Mouse (Mus musculus): ENCODE data around the gene Dact3. TPM values are rescaled to one million over a fixed set of nuclear protein-coding genes. Genes with fewer than 3 reads are reported as not detected.

Dact3 gene
- total RNA-seq, 1 experiment from 2014 or later, result 0.12 TPM

DNA sequence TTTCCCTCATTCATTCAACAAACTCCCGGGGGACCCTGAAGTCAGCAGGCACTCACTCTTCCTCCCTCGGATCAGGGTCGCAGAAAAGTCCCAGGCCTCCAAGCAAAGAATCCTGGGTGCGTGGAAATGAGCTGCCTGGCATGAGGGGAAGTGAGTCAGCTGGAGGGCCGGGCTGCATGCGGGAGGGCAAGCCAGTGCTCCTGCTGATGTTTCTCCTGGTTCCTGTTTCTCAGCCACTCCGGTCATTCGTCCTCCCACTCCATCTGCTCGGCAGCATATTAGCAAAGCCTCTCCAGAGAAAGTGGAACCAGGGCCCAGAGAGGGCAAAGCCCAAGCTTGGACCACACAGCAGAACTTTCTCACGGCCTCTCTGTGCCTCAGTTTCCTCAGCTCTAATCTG lies 34.8 kb downstream of the Dact3 start:
- ATAC-seq (ENCODE audit: extremely low read depth, insufficient number of reproducible peaks, low FRiP score, poor library complexity, severe bottlenecking), result peak; percentile 51; the same call in 1 of the 2 replicates

DNA sequence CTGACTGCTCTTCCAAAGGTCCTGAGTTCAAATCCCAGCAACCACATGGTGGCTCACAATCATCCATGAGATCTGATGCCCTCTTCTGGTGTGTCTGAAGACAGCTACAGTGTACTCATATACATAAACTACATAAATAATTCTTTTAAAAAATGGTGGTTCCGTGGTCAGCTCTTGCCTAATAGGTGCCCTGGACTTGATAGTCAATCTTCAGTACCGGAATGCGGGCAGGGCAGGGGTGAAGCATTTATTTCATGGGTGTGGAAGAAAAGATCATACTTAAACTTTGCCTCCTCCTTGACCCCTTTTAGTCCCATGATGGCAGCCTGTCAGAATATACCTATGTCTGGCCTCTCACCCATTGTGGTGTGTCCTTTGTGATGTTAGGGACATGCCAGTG lies 36.8 kb downstream of the Dact3 start:
- no peak for ATAC-seq (ENCODE audit: extremely low read depth, insufficient number of reproducible peaks, low FRiP score, poor library complexity, severe bottlenecking)

DNA sequence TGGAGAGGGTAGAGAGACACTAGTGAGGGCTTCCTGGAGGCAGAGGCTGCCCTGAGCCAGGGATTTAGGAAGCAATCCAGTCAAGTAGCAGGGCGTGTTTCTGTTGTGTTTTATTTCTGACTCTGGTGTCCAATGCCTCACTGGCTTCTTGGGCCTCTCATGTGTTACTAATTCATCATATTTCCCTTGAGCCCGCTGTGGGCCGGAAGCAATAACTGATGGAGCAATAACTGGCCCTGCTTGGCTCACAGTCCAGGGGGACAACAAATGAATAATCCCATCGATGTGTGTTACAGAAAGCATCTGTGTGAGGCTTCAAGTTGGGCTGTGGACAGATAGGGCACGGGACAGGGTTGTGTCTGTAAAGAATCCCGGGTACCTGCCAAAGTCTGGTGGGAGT lies 37.2 kb downstream of the Dact3 start:
- no peak for ATAC-seq (ENCODE audit: extremely low read depth, insufficient number of reproducible peaks, low FRiP score, poor library complexity, severe bottlenecking)

DNA sequence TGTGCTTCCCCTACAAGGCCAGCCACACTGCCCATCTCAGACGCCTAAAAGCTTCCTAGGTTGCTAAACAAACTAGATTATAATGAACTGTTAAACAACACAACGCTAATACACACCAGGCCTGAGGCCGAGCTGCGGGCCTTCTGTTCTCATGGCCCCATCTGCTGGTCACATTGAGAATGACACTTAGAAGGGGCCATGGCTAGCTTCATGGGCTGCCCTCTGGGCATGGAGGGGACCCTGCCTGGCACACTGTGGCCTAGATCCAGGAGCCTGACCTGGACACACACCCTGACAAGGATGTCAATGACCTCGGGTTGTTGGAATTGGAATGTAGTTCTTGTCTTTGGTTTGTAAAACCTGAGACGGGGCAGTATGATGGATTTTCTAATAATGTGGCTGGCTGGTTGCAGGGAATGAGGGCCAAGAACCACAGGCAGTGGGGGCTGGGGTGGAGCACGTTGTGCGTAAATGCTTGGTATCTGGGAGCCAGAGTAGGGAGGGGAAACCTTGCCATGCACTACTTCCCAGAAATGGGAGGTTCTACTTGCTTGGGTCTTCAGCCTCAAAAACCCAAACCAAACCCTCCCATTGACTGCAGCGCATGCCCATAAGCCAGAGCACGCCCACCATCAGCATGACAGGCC lies 38.8 kb downstream of the Dact3 start:
- peak; percentile 76 for ATAC-seq (ENCODE audit: extremely low read depth, insufficient number of reproducible peaks, low FRiP score, poor library complexity, severe bottlenecking)

DNA sequence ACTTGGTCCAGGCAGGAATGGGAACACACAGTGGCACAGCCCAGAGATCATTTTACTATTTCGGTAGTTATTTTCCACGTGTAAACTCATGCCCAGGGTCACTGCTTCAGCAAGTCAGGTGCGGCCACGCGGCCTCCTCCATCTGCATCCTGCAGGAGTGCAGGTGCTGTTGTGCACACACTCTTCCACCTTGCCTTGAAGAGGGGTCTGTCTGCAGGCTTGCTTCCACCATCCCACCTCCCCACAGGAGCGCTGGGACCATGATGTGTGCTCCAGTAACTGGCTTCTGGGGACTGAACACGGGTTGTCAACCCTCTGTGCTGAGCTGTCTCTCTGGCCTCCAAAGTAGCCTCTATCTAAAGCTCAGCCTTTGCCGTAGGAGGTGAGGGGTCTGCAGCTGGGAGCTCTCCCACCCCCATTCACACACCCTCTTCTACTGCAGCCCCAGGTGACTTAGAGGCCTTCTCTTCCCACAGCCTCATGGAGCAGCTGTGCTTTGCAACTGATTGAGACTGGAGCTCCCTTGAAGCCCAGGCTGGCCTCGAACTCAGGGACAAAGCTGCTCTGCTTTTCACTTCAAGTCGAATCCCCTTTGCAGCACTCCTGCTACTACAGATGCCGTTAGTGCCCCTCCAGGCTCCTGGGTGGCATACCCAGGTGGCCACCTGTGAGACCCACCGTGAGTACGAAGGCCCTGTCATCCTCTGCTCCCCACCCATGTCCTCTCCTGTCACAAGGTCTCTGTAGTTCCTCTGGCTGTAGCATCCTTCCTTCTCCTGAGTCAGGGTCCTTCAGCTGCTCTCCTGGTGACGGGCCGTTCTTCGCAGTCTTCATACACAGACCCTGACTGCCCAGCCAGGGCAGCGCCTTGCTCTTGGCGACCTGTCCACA lies 39.6 kb downstream of the Dact3 start:
- no peak for ATAC-seq (ENCODE audit: extremely low read depth, insufficient number of reproducible peaks, low FRiP score, poor library complexity, severe bottlenecking)

DNA sequence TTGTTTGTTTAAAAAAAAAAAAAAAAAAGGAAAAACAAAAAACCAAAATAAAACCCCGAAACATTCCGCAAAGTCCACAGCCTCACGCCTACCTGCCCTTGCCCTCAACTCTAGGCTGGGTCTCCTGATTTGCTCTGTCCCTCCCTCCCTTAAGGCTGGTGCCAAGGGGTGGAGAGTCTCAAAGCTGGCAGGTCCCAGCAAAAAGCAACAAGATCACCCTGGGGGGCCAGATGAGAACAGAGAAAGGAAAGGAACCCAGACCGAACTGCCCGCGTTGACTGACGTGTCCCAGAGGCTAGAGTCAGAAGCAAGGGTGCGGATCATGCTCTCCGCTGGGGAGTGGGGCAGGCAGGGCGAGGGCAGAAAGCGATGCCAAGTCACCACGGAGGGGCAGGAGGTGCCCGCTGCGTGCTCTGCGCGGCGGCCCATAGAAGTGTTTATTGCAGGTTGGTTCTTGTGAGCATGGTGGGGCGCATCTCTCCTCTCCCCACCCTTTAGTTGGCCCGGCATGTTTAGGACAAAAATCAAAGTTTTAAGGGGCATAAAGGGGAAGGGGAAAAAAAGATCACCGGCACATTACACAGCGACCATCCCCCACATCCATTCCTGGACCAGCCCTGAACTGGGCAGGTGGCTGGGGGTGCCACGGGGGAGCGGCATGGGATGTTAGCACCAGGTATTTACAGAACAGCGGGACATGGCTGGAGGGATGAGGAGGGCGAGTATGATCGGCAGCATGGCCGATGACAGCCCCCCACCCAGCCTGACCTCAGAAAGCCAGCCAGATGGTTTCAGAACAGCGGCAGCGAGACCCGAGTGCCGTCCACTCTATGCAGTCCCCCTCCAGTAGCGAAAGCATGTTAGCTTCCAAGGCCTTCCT lies 40.6 kb downstream of the Dact3 start:
- no peak for ATAC-seq (ENCODE audit: extremely low read depth, insufficient number of reproducible peaks, low FRiP score, poor library complexity, severe bottlenecking)

DNA sequence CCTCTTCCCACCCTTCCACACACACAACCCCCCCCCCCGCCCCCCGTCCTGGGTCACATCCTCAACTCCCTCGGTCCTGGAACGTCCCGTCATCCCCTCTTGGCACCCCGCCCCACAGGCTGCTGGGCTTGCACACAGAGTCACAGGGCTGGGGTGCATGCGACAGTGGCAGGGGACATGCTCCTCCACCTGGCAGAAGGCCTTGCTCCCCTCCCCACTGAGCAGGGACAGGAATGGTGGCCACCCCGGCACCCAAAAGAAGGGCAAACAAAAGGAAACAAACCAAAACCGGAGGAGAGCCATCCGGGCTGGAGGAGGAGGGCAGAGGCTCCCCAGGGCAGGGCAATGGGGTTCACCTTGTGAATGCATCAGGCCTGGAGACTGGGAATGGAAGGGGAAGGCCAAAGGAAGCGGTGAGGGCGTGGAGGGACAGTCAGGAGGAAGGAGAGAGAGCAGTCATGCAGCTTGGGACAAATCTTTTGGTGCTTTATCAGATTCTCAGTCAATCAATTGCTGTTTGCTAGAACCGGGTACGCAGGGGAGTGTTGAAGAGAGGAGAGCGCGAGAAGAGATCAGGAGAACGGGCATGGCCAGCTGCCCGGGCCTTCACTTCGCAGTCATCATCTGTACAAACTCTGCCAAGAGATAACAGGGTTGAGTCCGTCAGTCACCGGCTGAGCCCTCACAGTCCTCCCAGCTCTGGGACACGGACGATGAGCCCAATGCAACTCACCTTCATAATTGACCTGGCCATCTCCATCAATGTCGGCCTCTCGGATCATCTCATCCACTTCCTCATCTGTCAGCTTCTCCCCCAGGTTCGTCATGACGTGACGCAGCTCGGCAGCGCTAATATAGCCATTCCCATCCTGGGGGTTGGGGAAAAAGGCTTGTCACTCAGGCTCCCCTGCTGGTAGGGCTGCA lies 41.5 kb downstream of the Dact3 start:
- no peak for ATAC-seq (ENCODE audit: extremely low read depth, insufficient number of reproducible peaks, low FRiP score, poor library complexity, severe bottlenecking)

DNA sequence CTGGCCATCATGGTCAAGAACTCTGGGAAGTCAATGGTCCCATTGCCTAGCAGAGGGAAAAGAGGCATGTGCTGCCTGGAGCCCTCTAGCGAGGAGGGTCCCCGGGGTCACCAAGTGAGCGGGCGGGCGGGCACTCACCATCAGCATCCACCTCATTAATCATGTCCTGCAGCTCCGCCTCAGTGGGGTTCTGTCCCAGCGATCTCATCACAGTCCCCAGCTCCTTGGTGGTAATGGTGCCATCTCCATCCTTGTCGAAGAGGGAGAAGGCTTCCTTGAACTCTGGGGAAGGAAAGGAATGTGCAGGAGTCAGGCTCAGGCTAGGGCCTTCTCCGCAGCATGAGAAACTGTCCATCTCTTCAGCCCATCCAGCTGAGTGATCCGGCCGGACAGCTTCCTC lies 42.3 kb downstream of the Dact3 start:
- no peak for ATAC-seq (ENCODE audit: extremely low read depth, insufficient number of reproducible peaks, low FRiP score, poor library complexity, severe bottlenecking)

DNA sequence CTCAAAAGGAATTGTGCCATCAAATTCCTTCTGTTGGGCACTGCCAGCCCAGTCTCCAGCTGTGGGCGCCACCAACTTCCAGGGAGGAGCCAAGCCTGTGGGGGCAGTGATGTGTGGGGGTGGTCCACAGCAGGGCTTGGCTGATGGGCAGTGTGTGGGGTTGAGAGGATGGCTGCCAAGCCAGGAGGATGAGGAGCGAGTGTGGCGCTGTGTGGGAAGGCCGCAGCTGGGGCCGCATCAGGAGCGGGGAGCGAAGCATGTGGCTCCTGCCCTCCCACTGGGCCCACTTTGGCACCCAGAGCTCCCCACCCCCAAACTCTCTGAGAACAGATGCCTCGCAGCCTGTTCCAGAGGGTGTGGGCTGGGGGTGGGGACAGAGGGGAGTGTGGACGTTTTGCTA lies 42.9 kb downstream of the Dact3 start:
- no peak for ATAC-seq (ENCODE audit: extremely low read depth, insufficient number of reproducible peaks, low FRiP score, poor library complexity, severe bottlenecking)

DNA sequence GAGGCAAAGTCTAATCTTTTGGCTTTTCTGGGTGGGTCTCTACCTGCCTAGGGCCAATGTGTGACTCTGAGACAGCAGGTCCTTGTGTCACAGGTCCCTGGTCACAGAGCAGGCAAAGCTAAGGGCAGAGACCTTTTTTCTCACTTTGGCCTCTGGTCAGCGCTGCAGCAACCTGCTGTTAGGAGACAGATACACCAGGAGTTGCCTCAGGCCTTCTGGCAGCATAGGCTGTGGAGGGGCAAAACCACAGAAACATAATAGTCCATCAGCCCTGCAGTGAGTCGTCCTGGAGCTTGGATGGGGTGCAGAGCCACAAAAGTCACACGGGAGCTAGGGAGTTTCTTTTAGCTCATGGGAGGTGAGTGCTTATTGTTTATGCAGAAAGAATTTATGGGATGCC lies 43.6 kb downstream of the Dact3 start:
- no peak for ATAC-seq (ENCODE audit: extremely low read depth, insufficient number of reproducible peaks, low FRiP score, poor library complexity, severe bottlenecking)

DNA sequence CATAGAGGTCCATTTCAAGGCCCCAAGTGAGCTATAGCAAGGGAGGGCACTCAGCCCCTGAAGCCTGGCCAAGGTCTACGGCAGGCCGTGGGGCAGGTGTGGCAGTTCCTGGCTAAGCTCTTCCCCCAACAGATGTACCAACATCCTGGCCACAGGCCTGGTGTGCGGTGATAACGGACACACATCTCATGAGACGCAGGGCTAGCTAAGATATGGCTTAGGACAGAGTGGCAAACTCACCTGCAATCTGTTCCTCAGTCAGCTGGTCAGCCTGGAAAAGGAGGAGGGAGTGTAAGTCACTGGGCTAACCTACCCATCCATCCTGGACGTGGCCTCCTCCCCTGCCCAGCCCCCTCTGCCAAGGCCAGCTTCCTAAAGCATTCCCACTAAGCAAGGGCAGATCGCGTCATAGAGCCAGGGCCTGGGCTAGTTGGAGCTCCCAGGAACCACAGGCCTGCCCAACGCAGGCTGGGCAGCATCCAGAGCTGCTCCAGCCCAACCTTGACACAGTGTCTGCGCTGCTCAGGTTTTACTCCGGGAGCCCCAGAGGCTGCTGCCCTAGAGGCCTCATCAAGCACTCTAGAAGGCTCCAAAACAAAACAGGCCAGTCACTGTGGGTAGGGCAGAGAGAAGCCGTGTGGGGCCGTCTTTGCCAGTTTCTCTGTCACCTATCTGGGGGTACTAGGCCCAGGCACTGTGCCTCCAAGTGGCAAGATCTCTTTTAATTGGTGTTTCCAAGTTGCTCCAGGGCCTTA lies 44.5 kb downstream of the Dact3 start:
- ATAC-seq (ENCODE audit: extremely low read depth, insufficient number of reproducible peaks, low FRiP score, poor library complexity, severe bottlenecking), result no peak

DNA sequence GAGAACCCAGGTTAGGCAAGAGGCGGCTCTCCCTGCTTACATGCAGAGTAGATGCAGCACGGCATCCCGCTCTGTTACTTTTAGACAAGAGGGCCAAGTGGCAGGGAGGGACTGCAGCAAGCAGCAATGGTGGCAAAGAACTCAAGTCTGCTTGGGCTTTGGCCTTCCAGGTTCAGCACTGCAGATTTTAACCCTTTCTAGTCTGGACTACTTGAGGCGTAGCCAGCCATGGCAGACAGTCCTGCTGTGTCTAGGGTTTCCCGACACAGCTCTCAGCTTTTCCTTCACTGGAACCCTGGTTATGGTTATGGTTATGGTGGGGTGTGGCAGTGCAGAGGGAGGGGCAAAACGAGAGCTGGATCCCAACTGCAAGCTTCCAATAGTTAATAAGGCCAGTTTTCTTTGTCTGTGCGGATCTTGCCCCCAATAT lies 45.0 kb downstream of the Dact3 start:
- no peak for ATAC-seq (ENCODE audit: extremely low read depth, insufficient number of reproducible peaks, low FRiP score, poor library complexity, severe bottlenecking)

DNA sequence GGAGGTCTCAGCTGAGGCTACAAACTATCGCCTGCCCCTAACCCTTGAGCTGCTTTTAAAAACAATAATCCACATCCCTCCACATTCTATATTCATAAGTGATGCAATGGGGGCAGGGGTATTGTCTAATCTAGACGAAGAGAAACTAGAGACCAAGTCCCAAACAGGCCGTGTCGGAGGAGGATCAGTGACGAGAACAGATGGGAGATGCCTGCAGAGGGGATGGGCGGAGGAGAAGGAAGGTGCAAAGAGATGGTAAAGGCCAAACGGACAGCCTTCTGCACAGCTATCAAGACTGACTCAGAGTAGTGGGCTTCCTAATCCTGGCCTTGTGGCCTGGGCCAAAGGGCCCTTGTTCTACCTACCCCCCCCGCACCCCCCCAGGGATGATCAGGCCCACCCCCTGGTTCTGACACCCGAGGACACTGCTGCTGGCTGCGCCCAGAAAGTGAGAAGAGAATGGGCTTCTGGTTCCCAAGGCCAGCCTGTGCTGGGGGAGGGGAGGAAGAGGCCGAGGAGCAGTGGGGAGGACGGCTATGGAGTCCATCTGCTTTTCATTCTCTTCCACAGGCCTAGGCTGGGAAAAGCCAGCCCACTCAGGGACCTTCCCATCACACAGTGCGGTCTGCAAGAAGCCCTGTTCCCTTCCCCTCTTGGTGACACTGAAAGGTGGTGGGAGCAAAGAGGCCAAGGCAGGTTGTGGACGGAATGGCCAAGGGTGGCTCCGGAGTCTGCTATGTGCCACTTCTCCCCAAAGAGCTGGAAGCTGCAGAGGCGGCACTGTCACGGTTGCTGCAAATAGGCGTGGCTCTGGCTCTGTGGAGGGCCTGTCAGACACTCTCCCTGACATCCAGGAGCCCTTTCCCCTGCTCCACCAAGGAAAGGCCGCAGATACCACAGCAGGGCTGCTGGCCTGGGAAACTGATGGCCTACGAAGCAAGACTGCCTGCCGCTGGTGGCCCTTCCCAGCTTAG lies 46.0 kb downstream of the Dact3 start:
- no peak for ATAC-seq (ENCODE audit: extremely low read depth, insufficient number of reproducible peaks, low FRiP score, poor library complexity, severe bottlenecking)

DNA sequence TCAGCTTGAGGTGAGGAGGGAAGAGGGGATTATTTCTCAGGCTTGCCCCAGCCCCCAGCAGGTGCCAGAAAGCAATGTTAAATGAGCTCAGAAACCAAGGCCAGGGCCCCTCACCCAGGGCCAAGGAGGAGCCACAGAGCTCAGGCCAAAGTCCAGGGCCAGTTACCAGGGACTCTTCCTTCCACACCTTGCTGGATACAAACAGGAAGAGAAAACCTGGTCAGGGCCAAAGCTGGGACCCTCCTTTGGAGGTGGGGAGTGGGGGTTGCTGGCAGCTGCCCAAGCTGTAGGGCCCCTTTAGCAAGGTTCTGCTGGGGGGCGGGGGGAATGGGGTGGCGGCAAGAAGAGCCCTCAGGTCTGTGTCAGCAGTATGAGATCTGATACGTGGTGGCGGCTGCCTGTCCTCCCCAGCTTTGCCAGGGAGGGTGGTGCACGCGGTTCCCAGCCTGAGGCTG lies 46.8 kb downstream of the Dact3 start:
- no peak for ATAC-seq (ENCODE audit: extremely low read depth, insufficient number of reproducible peaks, low FRiP score, poor library complexity, severe bottlenecking)

DNA sequence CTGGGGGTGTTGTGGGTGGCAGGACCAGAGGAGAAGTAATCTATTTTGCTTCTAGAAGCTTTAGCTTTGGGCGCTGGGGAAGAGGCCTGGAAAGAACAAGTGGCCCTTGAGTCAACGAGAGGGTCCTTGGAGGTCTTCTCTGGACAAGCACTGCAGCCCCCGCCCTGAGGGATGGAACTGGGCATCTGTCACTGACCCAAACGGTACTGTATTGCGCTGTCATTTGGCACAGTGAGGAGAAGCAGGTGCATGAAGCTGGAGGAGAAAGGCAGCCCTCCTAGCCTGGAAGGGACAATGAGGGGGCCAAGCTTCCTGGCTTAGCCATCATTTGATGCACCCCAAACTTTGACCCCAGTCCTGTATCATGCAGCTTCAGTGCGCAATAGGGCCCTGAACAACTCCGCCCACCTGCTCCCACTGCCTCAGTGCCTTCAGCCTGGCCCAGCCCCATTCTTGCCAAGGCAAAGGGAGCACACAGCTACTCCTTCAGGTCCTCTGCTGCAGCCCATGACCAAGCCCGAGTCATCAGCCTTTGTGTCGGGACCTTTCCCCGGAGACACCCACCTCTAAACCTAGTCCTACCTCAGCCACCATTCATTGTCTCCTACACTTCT lies 47.4 kb downstream of the Dact3 start:
- no peak for ATAC-seq (ENCODE audit: extremely low read depth, insufficient number of reproducible peaks, low FRiP score, poor library complexity, severe bottlenecking)

DNA sequence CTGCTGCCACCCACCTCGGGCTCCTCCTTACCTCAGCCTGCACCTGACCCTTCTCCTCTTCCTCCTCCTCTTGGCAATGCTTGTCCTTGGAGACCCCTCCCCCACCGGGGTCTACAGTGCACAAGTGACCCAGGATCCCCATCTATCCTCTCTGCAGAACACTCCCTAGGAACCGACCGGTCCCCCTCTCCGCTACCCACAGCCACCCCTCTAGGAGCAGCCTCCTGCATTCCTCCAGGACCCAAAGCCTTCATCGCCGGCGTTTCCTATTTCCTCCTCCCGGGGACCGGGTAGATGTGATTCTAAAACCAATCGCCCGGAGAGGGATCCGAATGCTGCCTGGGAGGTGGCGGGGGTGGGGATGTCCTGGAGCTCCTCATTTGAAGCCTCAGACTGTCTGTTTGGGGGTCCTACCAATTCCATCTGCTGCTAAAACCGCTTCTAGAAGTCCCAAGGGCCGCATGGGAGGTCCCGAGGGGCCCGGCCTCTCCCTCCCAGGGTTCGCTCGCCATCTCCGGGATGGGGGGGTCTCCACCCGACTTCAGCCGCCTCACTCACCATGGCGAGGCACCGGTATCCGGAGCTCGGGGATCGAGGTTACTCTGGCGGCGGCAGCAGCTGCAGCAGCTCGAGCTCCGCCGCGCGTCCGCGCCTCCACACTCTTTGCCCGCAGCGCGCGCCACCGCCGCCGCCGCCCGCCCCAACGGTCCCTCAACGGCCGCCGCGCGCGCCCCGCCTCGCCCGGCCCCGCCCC lies 48.3 kb downstream of the Dact3 start:
- no peak for ATAC-seq (ENCODE audit: extremely low read depth, insufficient number of reproducible peaks, low FRiP score, poor library complexity, severe bottlenecking)

Data from neutrophil, adult 5-6 weeks (primary cell).